Mouse (Mus musculus) MEL (cell line): ENCODE measurements around the gene Chrne. TPM values are rescaled to one million over a fixed set of nuclear protein-coding genes. Genes with fewer than 3 reads are reported as not detected.

Experiments
- polyA plus RNA-seq, 2 experiments: library from polyadenylated mRNA; stranded (reverse) in 1 of 2; unstranded in 1 of 2; fragments of >175 nt in 1 of 2; fragments of >200 nt in 1 of 2; gene quantifications; 2 replicates each; pipeline versions ENCODE4 v1.2.1 to v1.2.4; 2012; ENCODE audit warnings: low replicate concordance in 2 of 2, low read depth in 1 of 2; ENCODE audit not compliant: insufficient read length in 2 of 2, insufficient read depth in 1 of 2, missing spikeins in 1 of 2
- total RNA-seq: library from RNA; depleted of rRNA; stranded (reverse); fragments of 300-350 nt; gene quantifications from 2 replicates; pipeline ENCODE4 v1.2.3, GENCODE M21; 2012; rRNA removed

Gene Chrne
- total and polyA plus RNA-seq, 3 experiments: 0.33 to 0.54 TPM; not detected in 1

Other genes with a start within 250 kb of the Chrne start
- 46.4 and 50.6 TPM in 2 replicates for gene Pelp1, start 209.2 kb downstream of the Chrne start, total RNA-seq
- gene Pelp1, start 209.2 kb downstream of the Chrne start, polyA plus RNA-seq: 10 to 100 TPM in 1 of 2 experiments, not detected in 1; 70.1 TPM
- 200 and 241 TPM in 2 replicates for gene Arrb2, start 186.6 kb downstream of the Chrne start, total RNA-seq
- 100 to 1,000 TPM in 1 of 2 experiments, not detected in 1; 272 TPM for gene Arrb2, start 186.6 kb downstream of the Chrne start, polyA plus RNA-seq
- gene Med11, start 167.3 kb downstream of the Chrne start, total RNA-seq: 43.0 and 43.3 TPM in 2 replicates
- 10 to 100 TPM in 1 of 2 experiments, not detected in 1; 40.0 TPM for gene Med11, start 167.3 kb downstream of the Chrne start, polyA plus RNA-seq
- not detected in 2 replicates for gene Zmynd15, start 159.8 kb downstream of the Chrne start, total RNA-seq
- under 1 TPM in 1 of 2 experiments, not detected in 1; 0.14 TPM for gene Zmynd15, start 159.8 kb downstream of the Chrne start, polyA plus RNA-seq
- not detected in 2 replicates for gene Cxcl16, start 159.2 kb downstream of the Chrne start, total RNA-seq
- gene Cxcl16, start 159.2 kb downstream of the Chrne start, polyA plus RNA-seq: not detected
- gene Tm4sf5, start 114.0 kb downstream of the Chrne start, total RNA-seq: 0.27 TPM in 1 of 2 replicates, not detected in the other
- under 1 TPM in 1 of 2 experiments, not detected in 1; 0.21 TPM for gene Tm4sf5, start 114.0 kb downstream of the Chrne start, polyA plus RNA-seq
- not detected in 2 replicates for gene Vmo1, start 104.6 kb downstream of the Chrne start, total RNA-seq
- not detected for gene Vmo1, start 104.6 kb downstream of the Chrne start, polyA plus RNA-seq
- gene Gltpd2, start 100.0 kb downstream of the Chrne start, total RNA-seq: not detected in 2 replicates
- gene Gltpd2, start 100.0 kb downstream of the Chrne start, polyA plus RNA-seq: under 1 TPM in 1 of 2 experiments, not detected in 1; 0.06 TPM
- gene Psmb6, start 93.8 kb downstream of the Chrne start, total RNA-seq: 602 and 671 TPM in 2 replicates
- gene Psmb6, start 93.8 kb downstream of the Chrne start, polyA plus RNA-seq: 100 to 1,000 TPM in 1 of 2 experiments, not detected in 1; 462 TPM
- gene Gm40193, start 86.3 kb downstream of the Chrne start, total RNA-seq: not detected in 2 replicates
- gene Gm40193, start 86.3 kb downstream of the Chrne start, polyA plus RNA-seq: not detected
- 0.07 and 0.15 TPM in 2 replicates for gene Pld2, start 79.2 kb downstream of the Chrne start, total RNA-seq
- under 1 TPM in 1 of 2 experiments, not detected in 1; 0.39 TPM for gene Pld2, start 79.2 kb downstream of the Chrne start, polyA plus RNA-seq
- gene Mink1, start 56.3 kb downstream of the Chrne start, total RNA-seq: 25.0 and 33.8 TPM in 2 replicates
- gene Mink1, start 56.3 kb downstream of the Chrne start, polyA plus RNA-seq: 100 to 1,000 TPM in 1 of 2 experiments, 10 to 100 TPM in 1; 57.3 to 230 TPM
- not detected in 2 replicates for gene 4930544D05Rik, start 3.4 kb downstream of the Chrne start, total RNA-seq
- under 1 TPM in 1 of 2 experiments, not detected in 1; 0.10 TPM for gene 4930544D05Rik, start 3.4 kb downstream of the Chrne start, polyA plus RNA-seq
- 0.98 and 1.6 TPM in 2 replicates for gene Gp1ba, start 19.9 kb upstream of the Chrne start, total RNA-seq
- gene Gp1ba, start 19.9 kb upstream of the Chrne start, polyA plus RNA-seq: 1 to 10 TPM in 1 of 2 experiments, not detected in 1; 5.0 TPM
- gene Rnf167, start 28.0 kb upstream of the Chrne start, total RNA-seq: 30.4 and 31.4 TPM in 2 replicates
- 10 to 100 TPM in 1 of 2 experiments, not detected in 1; 44.4 TPM for gene Rnf167, start 28.0 kb upstream of the Chrne start, polyA plus RNA-seq
- 96.3 and 104 TPM in 2 replicates for gene Slc25a11, start 28.3 kb upstream of the Chrne start, total RNA-seq
- 100 to 1,000 TPM; 114 to 145 TPM for gene Slc25a11, start 28.3 kb upstream of the Chrne start, polyA plus RNA-seq
- 1,332 and 1,356 TPM in 2 replicates for gene Pfn1, start 35.4 kb upstream of the Chrne start, total RNA-seq
- 1,000 to 10,000 TPM; 2,392 to 5,980 TPM for gene Pfn1, start 35.4 kb upstream of the Chrne start, polyA plus RNA-seq
- gene Eno3, start 38.0 kb upstream of the Chrne start, total RNA-seq: 12.9 and 14.2 TPM in 2 replicates
- gene Eno3, start 38.0 kb upstream of the Chrne start, polyA plus RNA-seq: 10 to 100 TPM in 1 of 2 experiments, not detected in 1; 16.8 TPM
- gene Spag7, start 50.2 kb upstream of the Chrne start, total RNA-seq: 76.4 and 81.0 TPM in 2 replicates
- gene Spag7, start 50.2 kb upstream of the Chrne start, polyA plus RNA-seq: 10 to 100 TPM in 1 of 2 experiments, not detected in 1; 99.6 TPM
- 1.9 and 2.8 TPM in 2 replicates for gene Camta2, start 68.9 kb upstream of the Chrne start, total RNA-seq
- gene Camta2, start 68.9 kb upstream of the Chrne start, polyA plus RNA-seq: 10 to 100 TPM in 1 of 2 experiments, not detected in 1; 15.0 TPM
- 0.35 and 0.46 TPM in 2 replicates for gene Inca1, start 80.9 kb upstream of the Chrne start, total RNA-seq
- gene Inca1, start 80.9 kb upstream of the Chrne start, polyA plus RNA-seq: 1 to 10 TPM in 1 of 2 experiments, not detected in 1; 2.2 TPM
- gene Kif1c, start 81.3 kb upstream of the Chrne start, total RNA-seq: 19.8 and 20.3 TPM in 2 replicates
- gene Kif1c, start 81.3 kb upstream of the Chrne start, polyA plus RNA-seq: 10 to 100 TPM in 1 of 2 experiments, not detected in 1; 21.7 TPM
- 1.5 TPM in 2 replicates for gene Zfp3, start 145.0 kb upstream of the Chrne start, total RNA-seq
- gene Zfp3, start 145.0 kb upstream of the Chrne start, polyA plus RNA-seq: 1 to 10 TPM in 1 of 2 experiments, not detected in 1; 1.9 TPM
- not detected in 2 replicates for gene Scimp, start 193.4 kb upstream of the Chrne start, total RNA-seq
- not detected for gene Scimp, start 193.4 kb upstream of the Chrne start, polyA plus RNA-seq
- gene Rabep1, start 225.6 kb upstream of the Chrne start, total RNA-seq: 34.3 and 35.6 TPM in 2 replicates
- 10 to 100 TPM; 24.2 to 72.2 TPM for gene Rabep1, start 225.6 kb upstream of the Chrne start, polyA plus RNA-seq